Mouse (Mus musculus): ENCODE results near the gene Map3k7cl. TPM values are rescaled to one million over a fixed set of nuclear protein-coding genes. Genes with fewer than 3 reads are reported as not detected.

The Map3k7cl gene
- total RNA-seq, 2 experiments from 2014 or later = 1.9 to 2.1 TPM

DNA sequence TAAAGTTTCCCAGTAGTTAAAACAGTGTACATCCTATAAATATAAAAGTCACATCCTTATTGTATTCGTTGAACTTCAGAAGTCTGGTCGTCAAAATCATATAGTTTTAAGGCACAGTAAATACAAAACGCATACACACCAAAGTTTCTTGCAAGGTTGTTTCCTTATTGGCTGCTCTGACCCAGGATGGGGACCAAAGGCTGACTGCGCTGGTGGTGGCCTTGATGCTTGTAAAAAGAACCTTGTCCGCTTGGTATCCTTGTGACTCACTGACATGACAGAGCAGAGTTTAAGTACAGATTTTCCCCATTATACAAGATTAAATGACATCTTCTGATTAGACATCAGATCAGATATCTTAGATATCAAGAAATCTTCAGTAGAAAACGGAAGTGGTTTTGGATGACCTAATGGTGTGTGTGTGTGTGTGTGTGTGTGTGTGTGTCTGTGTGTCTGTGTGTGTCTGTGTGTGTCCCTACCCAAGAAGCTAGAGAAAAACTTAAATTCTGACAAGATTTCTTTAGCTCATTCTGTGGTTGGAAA lies 82.2 kb downstream of the Map3k7cl start:
- DNase-seq = no peak
- intact Hi-C loops (cut with DNase I) = no loop called here

DNA sequence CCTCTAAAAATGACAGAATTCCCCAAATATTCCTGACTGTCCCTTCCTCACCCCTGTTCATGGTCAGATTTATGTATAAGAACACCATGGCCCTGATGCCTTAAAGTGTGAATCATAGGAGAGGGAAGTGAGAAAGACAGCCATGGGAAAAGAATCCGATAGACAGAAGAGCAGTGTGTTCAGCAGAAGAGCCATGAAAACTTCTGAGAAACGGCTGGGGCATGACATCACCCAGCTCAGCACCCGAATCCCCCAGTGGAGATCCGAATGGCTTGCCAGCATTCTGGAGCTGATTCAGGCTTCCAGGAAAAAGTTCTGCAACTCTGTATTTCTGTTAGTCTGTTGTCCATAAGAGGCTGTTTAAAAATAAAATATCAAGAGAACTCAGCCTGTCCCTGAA lies 82.7 kb downstream of the Map3k7cl start:
- peak; percentile 38 to 45 for DNase-seq
- intact Hi-C loops (cut with DNase I) = no loop called here

- intact Hi-C loops (cut with DNase I) = no loop called here
- DNase-seq = no peak
Measured at GRCm38 (mm10) chr16:87638098-87638497, 85.0 kb downstream of the Map3k7cl start.

DNA sequence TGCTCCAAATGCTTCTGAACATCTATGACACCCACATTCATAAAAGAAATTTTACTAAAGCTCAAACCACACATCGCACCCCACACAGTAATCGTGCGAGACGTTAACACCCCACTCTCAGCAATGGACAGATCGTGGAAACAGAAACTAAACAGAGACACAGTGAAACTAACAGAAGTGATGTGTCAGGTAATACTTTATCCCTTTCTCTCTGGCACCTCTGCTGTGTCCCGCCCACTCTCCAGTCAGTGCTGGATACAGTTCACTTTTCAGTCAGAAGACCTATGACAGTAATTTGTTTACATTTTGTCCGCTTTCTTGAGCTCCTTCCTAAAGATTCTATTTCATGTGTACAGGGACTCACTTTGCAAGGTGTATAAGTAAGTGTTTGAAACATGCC lies 89.1 kb downstream of the Map3k7cl start:
- DNase-seq = no peak

GRCm38 (mm10) chr16:87644111-87644770 lies 91.1 kb downstream of the Map3k7cl start:
- intact Hi-C loops (cut with DNase I) = no loop called here
- DNase-seq = no peak

More for the DNA sequence above, 89.1 kb downstream of the Map3k7cl start:
- intact Hi-C loops (cut with DNase I) = no loop called here

Other genes starting within 250 kb of the Map3k7cl start
- gene N6amt1, start 199.1 kb upstream of the Map3k7cl start, total RNA-seq (2021) = 10 to 100 TPM; 17.4 to 21.8 TPM
- gene Ltn1, start 120.7 kb upstream of the Map3k7cl start, total RNA-seq (2021) = 10 to 100 TPM; 22.2 to 23.7 TPM
- gene Rwdd2b, start 112.8 kb upstream of the Map3k7cl start, total RNA-seq (2021) = 1 to 10 TPM; 4.8 to 6.2 TPM
- 10 to 100 TPM; 36.4 to 38.7 TPM for gene Usp16, start 98.6 kb upstream of the Map3k7cl start, total RNA-seq (2021)
- gene Cct8, start 57.5 kb upstream of the Map3k7cl start, total RNA-seq (2021) = 100 to 1,000 TPM; 167 to 169 TPM
- gene Bach1, start 145.6 kb downstream of the Map3k7cl start, total RNA-seq (2021) = 10 to 100 TPM; 31.3 to 33.1 TPM